Mouse (Mus musculus) heart, embryonic 13.5 days (tissue): ENCODE measurements at regions not wholly inside any gene's neighbourhood (a gene's known extent, or its start where the extent isn't known, plus 50 kb on each side); places are given as distances from the start of the nearest gene placed in this dataset.

ENCODE experiments used
- ATAC-seq: fragments of 200-750 bp; cut with Nextera tagmentation; 2 replicates; pipeline ENCODE4 v1.8.0; 2017; ENCODE audit warnings: moderate TSS enrichment; ENCODE audit not compliant: insufficient number of reproducible peaks, low FRiP score, low TSS enrichment; ENCODE audit errors: extremely low read depth
- H3K27ac ChIP-seq: fragments of 300-500 bp; sonication (generic); replicated peaks from 2 replicates; pipeline ENCODE4 v1.5.1; 2015; ENCODE audit warnings: moderate library complexity, mild to moderate bottlenecking, inconsistent platforms
- H3K27me3 ChIP-seq: fragments of 300-500 bp; sonication (generic); replicated peaks from 2 replicates; pipeline ENCODE4 v1.6.1; 2015; ENCODE audit warnings: mild to moderate bottlenecking, inconsistent platforms
- H3K36me3 ChIP-seq: fragments of 300-500 bp; sonication (generic); 2 replicates; pipeline ENCODE4 v1.6.1; 2015; ENCODE audit warnings: mild to moderate bottlenecking, inconsistent platforms
- H3K4me1 ChIP-seq: fragments of 300-500 bp; sonication (generic); 2 replicates; pipeline ENCODE4 v1.6.1; 2015; ENCODE audit warnings: inconsistent platforms
- H3K4me2 ChIP-seq: fragments of 300-500 bp; sonication (generic); 2 replicates; pipeline ENCODE4 v1.6.1; 2015; ENCODE audit warnings: inconsistent platforms, mild to moderate bottlenecking, moderate library complexity
- H3K4me3 ChIP-seq: fragments of 300-500 bp; sonication (generic); 2 replicates; pipeline ENCODE4 v1.5.1; 2015; ENCODE audit warnings: moderate library complexity, mild to moderate bottlenecking, inconsistent platforms
- H3K9ac ChIP-seq: fragments of 300-500 bp; sonication (generic); 2 replicates; pipeline ENCODE4 v1.6.1; 2015; ENCODE audit warnings: inconsistent platforms, mild to moderate bottlenecking, moderate library complexity
- H3K9me3 ChIP-seq: fragments of 300-500 bp; sonication (generic); 2 replicates; pipeline ENCODE4 v1.6.1; 2016; ENCODE audit warnings: inconsistent platforms
- WGBS: fragments of 180-500 bp; shearing (Covaris S2); methylation state at CpG from one replicate; pipeline ENCODE4 v1.1.7; 2015; ENCODE audit warnings: mixed read lengths; 5-methylcytosine and 5-hydroxymethylcytosine counted together

GRCm38 (mm10) chr1:190526046-190526445 is 355.5 kb upstream of the Prox1 start:
- WGBS: 42% methylated on average over 6 of the region's 6 CpGs
- H3K27ac ChIP-seq: no peak overlapping the region
- no peak for ATAC-seq
- H3K4me1 ChIP-seq: peaks cover 30% of the 10 kb centered on the region
- no peak overlapping the region for H3K4me3 ChIP-seq
- H3K9me3 ChIP-seq: no peaks in the 10 kb centered on the region
- H3K4me2 ChIP-seq: no peak overlapping the region
- H3K9ac ChIP-seq: no peak overlapping the region
- H3K36me3 ChIP-seq: no peaks in the 10 kb centered on the region
- H3K27me3 ChIP-seq: peaks cover 13% of the 10 kb centered on the region; the same call in 1 of the 2 replicates

GRCm38 (mm10) chr1:190500106-190500505 is 329.6 kb upstream of the Prox1 start:
- WGBS: 76% methylated on average over 8 of the region's 8 CpGs
- ATAC-seq: no peak
- Histone ChIP-seq H3K27ac (no peak overlapping the region), H3K36me3 (no peaks in the 10 kb centered on the region), H3K4me1 (peaks cover 9% of the 10 kb centered on the region), H3K27me3 (peaks cover 13% of the 10 kb centered on the region; the same call in 1 of the 2 replicates), H3K4me3 (no peak overlapping the region), H3K4me2 (no peak overlapping the region), H3K9ac (no peak overlapping the region), H3K9me3 (no peaks in the 10 kb centered on the region)

- Histone ChIP-seq H3K9me3 (no peaks in the 10 kb centered on the region), H3K4me2 (no peak overlapping the region), H3K9ac (no peak overlapping the region), H3K36me3 (no peaks in the 10 kb centered on the region), H3K4me1 (peaks cover 9% of the 10 kb centered on the region), H3K4me3 (no peak overlapping the region), H3K27me3 (peaks cover 13% of the 10 kb centered on the region), H3K27ac (no peak overlapping the region)
- no peak for ATAC-seq
- WGBS: 65% methylated on average over 4 of the region's 4 CpGs
Measured at GRCm38 (mm10) chr1:190497474-190497873, 327.0 kb upstream of the Prox1 start.

- Histone ChIP-seq H3K27me3 (peaks cover 13% of the 10 kb centered on the region), H3K36me3 (no peaks in the 10 kb centered on the region), H3K4me1 (peaks cover 9% of the 10 kb centered on the region), H3K9me3 (no peaks in the 10 kb centered on the region), H3K4me3 (no peak overlapping the region), H3K9ac (no peak overlapping the region), H3K27ac (no peak overlapping the region), H3K4me2 (no peak overlapping the region)
- 38% methylated on average over 10 of the region's 10 CpGs for WGBS
- no peak for ATAC-seq
Measured at GRCm38 (mm10) chr1:190495741-190496520, 325.4 kb upstream of the Prox1 start.

GRCm38 (mm10) chr1:190486551-190487104 is 316.1 kb upstream of the Prox1 start:
- no peaks in the 10 kb centered on the region; the same call in 1 of the 2 replicates for H3K27me3 ChIP-seq
- H3K9me3 ChIP-seq: peaks cover 6% of the 10 kb centered on the region; the same call in 1 of the 2 replicates
- H3K4me3 ChIP-seq: no peak overlapping the region
- H3K27ac ChIP-seq: peak overlapping the region; percentile 59
- no peak for ATAC-seq
- no peak overlapping the region for H3K4me2 ChIP-seq
- H3K9ac ChIP-seq: no peak overlapping the region
- H3K4me1 ChIP-seq: peaks cover 27% of the 10 kb centered on the region
- no peaks in the 10 kb centered on the region for H3K36me3 ChIP-seq
- 50% methylated on average over 7 of the region's 7 CpGs for WGBS

GRCm38 (mm10) chr1:190483366-190483765 is 312.9 kb upstream of the Prox1 start:
- H3K9me3 ChIP-seq: peaks cover 14% of the 10 kb centered on the region; the same call in 1 of the 2 replicates
- H3K36me3 ChIP-seq: no peaks in the 10 kb centered on the region
- no peak overlapping the region for H3K27ac ChIP-seq
- ATAC-seq: no peak
- H3K4me3 ChIP-seq: no peak overlapping the region
- no peak overlapping the region for H3K9ac ChIP-seq
- H3K27me3 ChIP-seq: no peaks in the 10 kb centered on the region
- WGBS: 80% methylated on average over 13 of the region's 13 CpGs
- H3K4me2 ChIP-seq: no peak overlapping the region
- H3K4me1 ChIP-seq: peaks cover 18% of the 10 kb centered on the region

- ATAC-seq: no peak
- WGBS: 60% methylated on average over 11 of the region's 11 CpGs
- H3K4me2 ChIP-seq: no peak overlapping the region
Measured at GRCm38 (mm10) chr1:190481071-190481470, 310.6 kb upstream of the Prox1 start.

DNA sequence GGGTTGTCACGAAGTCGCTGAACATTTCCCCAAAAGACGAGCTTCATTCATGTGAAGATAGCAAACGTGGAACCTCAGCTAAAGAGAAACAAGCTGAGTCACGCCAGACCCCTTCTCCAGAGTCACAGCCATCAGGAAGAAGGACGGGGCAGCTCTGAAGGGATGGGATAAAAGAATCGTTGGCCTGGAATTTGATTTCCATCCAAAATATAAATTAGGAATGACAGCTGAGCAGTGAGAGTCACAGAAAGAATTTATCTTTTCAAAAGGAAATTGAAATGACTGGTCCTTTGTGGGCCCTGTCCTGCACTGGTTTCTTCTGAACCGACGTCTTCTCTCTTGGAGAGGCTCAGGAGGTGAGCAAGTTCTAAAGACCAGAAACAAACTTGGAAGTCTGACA is 310.1 kb upstream of the Prox1 start:
- Histone ChIP-seq H3K4me2 (no peak overlapping the region), H3K27ac (no peak overlapping the region), H3K9me3 (peaks cover 14% of the 10 kb centered on the region; the same call in 1 of the 2 replicates), H3K4me3 (no peak overlapping the region), H3K27me3 (no peaks in the 10 kb centered on the region), H3K36me3 (no peaks in the 10 kb centered on the region), H3K4me1 (no peaks in the 10 kb centered on the region), H3K9ac (no peak overlapping the region)
- 63% methylated on average over 9 of the region's 9 CpGs for WGBS
- ATAC-seq: no peak

More at GRCm38 (mm10) chr1:190481071-190481470, 310.6 kb upstream of the Prox1 start:
- Histone ChIP-seq H3K27me3 (no peaks in the 10 kb centered on the region), H3K9ac (no peak overlapping the region), H3K36me3 (no peaks in the 10 kb centered on the region), H3K9me3 (peaks cover 14% of the 10 kb centered on the region; the same call in 1 of the 2 replicates), H3K4me1 (peaks cover 3% of the 10 kb centered on the region), H3K27ac (no peak overlapping the region), H3K4me3 (no peak overlapping the region)

- H3K4me1 ChIP-seq: peaks cover 14% of the 10 kb centered on the region
- no peaks in the 10 kb centered on the region for H3K36me3 ChIP-seq
- H3K27ac ChIP-seq: no peak overlapping the region
- peak overlapping the region; percentile 32 for H3K4me2 ChIP-seq
- no peak overlapping the region for H3K4me3 ChIP-seq
- ATAC-seq: no peak
- 25% methylated on average over 8 of the region's 8 CpGs for WGBS
- H3K9me3 ChIP-seq: no peaks in the 10 kb centered on the region
- no peak overlapping the region for H3K9ac ChIP-seq
- H3K27me3 ChIP-seq: no peaks in the 10 kb centered on the region
Measured at GRCm38 (mm10) chr1:190472761-190473160, 302.2 kb upstream of the Prox1 start.

DNA sequence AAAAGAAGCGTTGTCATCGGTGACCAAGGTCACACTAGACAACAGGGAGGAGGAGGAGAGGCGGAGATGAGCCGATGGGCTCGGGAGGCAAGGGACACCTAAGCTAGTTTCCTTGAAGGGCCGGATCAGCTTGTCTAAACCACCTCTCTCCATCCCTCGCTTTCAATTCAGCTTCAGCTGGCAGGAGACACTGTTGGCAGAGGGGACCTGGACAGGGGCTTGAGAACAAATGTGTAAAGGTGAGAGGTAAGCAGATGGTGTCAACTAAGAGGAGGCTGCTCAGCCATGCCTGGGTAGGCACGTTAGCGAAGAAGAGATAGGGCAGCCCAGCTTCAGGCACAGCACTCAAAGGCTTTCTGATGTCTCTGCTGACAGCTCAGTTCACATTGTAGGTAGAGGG is 299.8 kb upstream of the Prox1 start:
- Histone ChIP-seq H3K4me1 (peaks cover 14% of the 10 kb centered on the region), H3K9me3 (no peaks in the 10 kb centered on the region), H3K4me3 (no peak overlapping the region), H3K4me2 (no peak overlapping the region), H3K27ac (no peak overlapping the region), H3K27me3 (0 out of 2 replicates have a peak, but pooled peaks cover under 1% of the 10 kb centered on the region), H3K36me3 (no peaks in the 10 kb centered on the region), H3K9ac (no peak overlapping the region)
- ATAC-seq: no peak
- 71% methylated on average over 9 of the region's 9 CpGs for WGBS

DNA sequence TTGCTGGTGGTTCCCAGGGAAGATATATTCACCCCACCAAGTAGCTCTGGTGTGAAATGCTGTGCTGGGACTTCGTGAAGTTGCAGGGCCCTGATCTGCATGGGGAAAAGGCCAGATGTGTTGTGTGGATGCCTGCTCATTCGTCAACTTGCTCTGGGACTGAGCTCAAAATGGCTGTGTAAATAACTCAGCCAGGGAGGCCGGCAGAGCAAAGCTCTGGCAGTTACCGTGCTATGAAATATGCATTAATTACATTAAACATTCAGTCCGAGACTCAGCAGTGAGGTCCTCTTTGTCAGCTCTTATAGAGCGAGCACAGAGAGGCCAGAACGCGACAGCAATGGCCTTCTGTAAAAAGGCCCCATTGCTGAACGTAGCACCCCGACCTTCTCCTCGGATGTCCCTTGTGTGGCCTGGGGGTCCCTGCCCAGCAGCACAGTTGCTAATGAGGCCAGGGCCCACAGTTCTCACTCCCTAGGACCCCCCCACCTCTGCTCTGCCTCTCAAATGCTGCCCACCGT is 287.1 kb upstream of the Prox1 start:
- Histone ChIP-seq H3K4me2 (no peak overlapping the region), H3K9ac (no peak overlapping the region), H3K27ac (no peak overlapping the region), H3K4me3 (no peak overlapping the region), H3K36me3 (no peaks in the 10 kb centered on the region), H3K4me1 (no peaks in the 10 kb centered on the region), H3K27me3 (peaks cover 18% of the 10 kb centered on the region), H3K9me3 (no peaks in the 10 kb centered on the region)
- no peak for ATAC-seq
- WGBS: 71% methylated on average over 12 of the region's 12 CpGs
